Mouse (Mus musculus) granulocyte monocyte progenitor cell, adult 5-6 weeks (primary cell): ENCODE data around the gene Chn1. TPM values are rescaled to one million over a fixed set of nuclear protein-coding genes. Genes with fewer than 3 reads are reported as not detected.

ENCODE experiments used
- ATAC-seq: replicated peaks from 2 replicates; pipeline ENCODE4 v1.8.0; 2016; ENCODE audit warnings: mild to moderate bottlenecking, moderate TSS enrichment, inconsistent platforms; ENCODE audit not compliant: poor library complexity, severe bottlenecking
- total RNA-seq, 2 experiments: library from RNA; stranded (forward) in 1 of 2; stranded (reverse) in 1 of 2; fragments of 200-712, 200-1000 nt in 1 of 2; fragments of >200 nt in 1 of 2; fragmentation: Nextera tagmentation in 1 of 2; gene quantifications; 2 replicates each; pipeline ENCODE4 v1.2.3; 2014 to 2017

Chn1 gene
- total RNA-seq, 2 experiments from 2014 or later = not detected

GRCm38 (mm10) chr2:73566989-73567605, 208.0 kb downstream of the Chn1 start:
- ATAC-seq = peak; percentile 90

- peak; percentile 55 for ATAC-seq
Measured at GRCm38 (mm10) chr2:73566162-73566561, 209.0 kb downstream of the Chn1 start.

- ATAC-seq = no peak
Measured at GRCm38 (mm10) chr2:73563690-73564089, 211.5 kb downstream of the Chn1 start.

GRCm38 (mm10) chr2:73562656-73563055, 212.5 kb downstream of the Chn1 start:
- no peak for ATAC-seq

DNA sequence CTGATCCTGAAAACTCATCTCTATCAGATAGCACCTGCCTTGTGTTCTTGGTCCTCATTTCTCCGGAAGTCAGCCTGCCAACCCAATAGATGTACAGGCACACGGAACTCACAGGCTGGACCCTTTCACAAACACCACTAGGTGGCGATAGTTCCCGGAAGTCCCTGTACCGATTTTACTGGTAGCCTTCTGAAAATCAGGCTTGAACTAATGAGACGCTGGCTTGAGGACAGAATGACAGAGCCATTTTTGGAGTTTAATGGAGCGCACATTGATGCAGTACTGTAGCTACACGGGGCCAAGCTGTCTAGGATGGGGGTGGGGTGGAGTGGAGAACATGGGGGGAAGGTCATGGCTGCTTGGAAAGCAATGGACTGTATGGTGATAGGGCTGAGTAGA, 213.5 kb downstream of the Chn1 start:
- peak; percentile 76 for ATAC-seq

DNA sequence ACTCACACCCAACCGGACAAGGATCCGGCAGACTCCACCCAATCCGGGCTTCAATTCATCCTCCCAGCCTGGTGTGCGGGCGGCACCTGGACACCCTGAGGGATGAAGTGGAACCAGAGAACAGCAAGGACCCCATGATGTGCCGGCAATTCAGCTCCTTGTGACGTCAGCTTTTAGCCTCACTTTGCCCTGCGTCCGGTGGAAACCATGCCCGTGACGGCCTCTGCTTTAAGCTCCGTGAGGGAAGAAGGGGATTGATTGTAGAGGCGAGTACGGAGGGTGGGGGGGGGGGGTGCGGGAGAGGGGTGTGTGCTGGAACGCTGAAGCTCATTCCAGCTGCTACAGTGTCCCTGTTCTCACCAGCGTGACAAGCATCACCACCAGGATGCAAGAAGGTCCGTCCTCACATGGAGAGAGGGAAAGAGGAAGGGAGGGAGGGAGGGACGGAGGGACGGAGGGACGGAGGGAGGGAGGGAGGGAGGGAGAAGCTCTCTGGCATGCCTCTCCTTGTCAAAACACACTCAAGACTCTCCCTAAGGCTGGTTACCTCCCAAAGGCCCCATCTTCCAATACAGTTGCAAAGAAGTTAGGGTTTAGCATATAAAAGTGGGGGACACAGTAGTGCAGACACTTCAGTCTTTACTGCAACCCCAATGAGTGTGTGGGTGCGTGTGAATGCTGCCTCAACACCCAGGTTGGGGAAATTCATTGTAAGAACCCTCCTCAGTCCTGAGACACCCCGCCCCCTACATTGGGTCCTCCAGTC, 214.1 kb downstream of the Chn1 start:
- no peak for ATAC-seq

Other genes with a start within 250 kb of the Chn1 start
- 34.1 and 36.1 TPM in 2 replicates for gene Wipf1, start 245.6 kb downstream of the Chn1 start, total RNA-seq (2014; fragmentation: Nextera tagmentation)
- 12.2 and 17.3 TPM in 2 replicates for gene Wipf1, start 245.6 kb downstream of the Chn1 start, total RNA-seq (2017)
- not detected in 2 replicates for gene Chrna1, start 195.0 kb downstream of the Chn1 start, total RNA-seq (2014; fragmentation: Nextera tagmentation)
- gene Chrna1, start 195.0 kb downstream of the Chn1 start, total RNA-seq (2017) = not detected in 2 replicates
- gene Atf2, start 117.3 kb upstream of the Chn1 start, total RNA-seq (2014; fragmentation: Nextera tagmentation) = 70.3 and 88.3 TPM in 2 replicates
- 56.9 and 58.9 TPM in 2 replicates for gene Atf2, start 117.3 kb upstream of the Chn1 start, total RNA-seq (2017)
- gene Atp5g3, start 136.0 kb upstream of the Chn1 start, total RNA-seq (2014; fragmentation: Nextera tagmentation) = 920 and 947 TPM in 2 replicates
- gene Atp5g3, start 136.0 kb upstream of the Chn1 start, total RNA-seq (2017) = 149 and 176 TPM in 2 replicates